Mouse (Mus musculus) liver, postnatal 0 days (tissue): ENCODE measurements around the gene Ak4.

Experiments
- CTCF ChIP-seq: sonication (generic); IDR thresholded peaks from 2 replicates; pipeline ENCODE4 v1.5.1; 2016; ENCODE audit warnings: antibody characterized with exemption, low read depth
- EP300 ChIP-seq: IDR thresholded peaks from 2 replicates; pipeline ENCODE4 v1.6.1; 2016; ENCODE audit warnings: antibody characterized with exemption, low read depth, mild to moderate bottlenecking

DNA sequence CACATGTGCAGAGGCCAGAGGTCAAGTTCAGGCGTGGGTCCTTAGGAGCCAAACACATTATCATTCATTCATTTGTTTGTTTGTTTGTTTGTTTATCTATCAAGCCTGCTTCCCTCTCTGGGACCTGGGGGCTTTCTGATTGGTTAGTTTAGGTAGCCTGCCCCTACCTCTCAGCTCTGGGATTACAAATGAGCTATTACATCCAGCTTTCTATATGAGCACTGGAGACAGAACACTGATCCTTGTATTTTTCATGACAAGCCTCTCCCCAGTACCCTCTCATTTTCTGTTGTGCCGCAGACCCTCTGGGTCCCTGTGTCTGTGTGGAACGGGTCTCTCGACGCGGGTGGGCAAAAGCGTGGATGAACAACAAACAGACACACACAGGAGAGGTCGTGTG, 30.8 kb upstream of the Ak4 start:
- TF ChIP-seq CTCF: no peak
- no peak for TF ChIP-seq EP300
